Mouse (Mus musculus) central nervous system, embryonic 14 days (tissue): ENCODE results near the gene Ttc30b. TPM values are rescaled to one million over a fixed set of nuclear protein-coding genes. Genes with fewer than 3 reads are reported as not detected.

Experiments used
- polyA plus RNA-seq: library from polyadenylated mRNA; depleted of rRNA; stranded (reverse); fragments of >200 nt; gene quantifications from 2 replicates; pipeline ENCODE4 v1.2.3, GENCODE M21; 2012; rRNA removed

Gene Ttc30b
- 10.7 and 11.0 TPM in 2 replicates for polyA plus RNA-seq

GRCm38 (mm10) chr2:75938117-75939063 lies at the start of gene Ttc30b:
Ttc30b (minus strand) TSS chr2:75938585.

GRCm38 (mm10) chr2:75981440-75982081 lies 43.2 kb upstream of the Ttc30b start, which contains the start of gene Ttc30a1:
Ttc30a1 (minus strand) TSS chr2:75981967.

GRCm38 (mm10) chr2:75977752-75978368 lies 39.5 kb upstream of the Ttc30b start, which contains the start of gene Ttc30a2:
Ttc30a2 (minus strand) TSS chr2:75978170.

Other genes starting within 250 kb of the Ttc30b start
- gene Nfe2l2, start 233.9 kb downstream of the Ttc30b start, polyA plus RNA-seq: 14.8 and 17.7 TPM in 2 replicates
- gene Agps, start 106.4 kb downstream of the Ttc30b start, polyA plus RNA-seq: 17.8 TPM in 2 replicates
- gene Ttc30a2, start 39.6 kb upstream of the Ttc30b start, polyA plus RNA-seq: 0.79 and 0.82 TPM in 2 replicates
- gene Ttc30a1, start 43.4 kb upstream of the Ttc30b start, polyA plus RNA-seq: 6.9 and 7.5 TPM in 2 replicates